Mouse (Mus musculus): ENCODE data around the gene Tfpt.
A peak's percentile ranks its signal among the peaks of the same experiment; 100 is the strongest.
"Not testable (repeated sequence)": the region's sequence is repeated elsewhere in the genome, so short reads cannot be mapped to it uniquely, and the experiment has no call there.

Tfpt gene

GRCm38 (mm10) chr7:3616389-3617241 lies 13.1 kb downstream of the Tfpt start:
- no peak for DNase-seq

- no peak for DNase-seq
Measured at GRCm38 (mm10) chr7:3616057-3616388, 13.7 kb downstream of the Tfpt start, which contains the start of gene Oscar. Gene Oscar, minus strand, starts transcription at chr7:3616157.

GRCm38 (mm10) chr7:3614021-3614420 lies 15.7 kb downstream of the Tfpt start:
- no peak for DNase-seq

GRCm38 (mm10) chr7:3611006-3611405 lies 18.7 kb downstream of the Tfpt start:
- no peak for DNase-seq

GRCm38 (mm10) chr7:3610437-3610836 lies 19.3 kb downstream of the Tfpt start:
- no peak for DNase-seq

- DNase-seq, result peak; percentile 57
Measured at GRCm38 (mm10) chr7:3609082-3609481, 20.6 kb downstream of the Tfpt start.

GRCm38 (mm10) chr7:3608668-3609067 lies 21.1 kb downstream of the Tfpt start:
- DNase-seq, result no peak

GRCm38 (mm10) chr7:3607391-3607790 lies 22.3 kb downstream of the Tfpt start:
- no peak for DNase-seq

- peak; percentile 52 for DNase-seq
Measured at GRCm38 (mm10) chr7:3606798-3607197, 22.9 kb downstream of the Tfpt start.

GRCm38 (mm10) chr7:3601119-3601518 lies 28.6 kb downstream of the Tfpt start:
- DNase-seq, result peak; percentile 81

GRCm38 (mm10) chr7:3597755-3598154 lies 32.0 kb downstream of the Tfpt start:
- DNase-seq, result not testable (repeated sequence)

GRCm38 (mm10) chr7:3595146-3595545 lies 34.6 kb downstream of the Tfpt start:
- peak; percentile 32 for DNase-seq

- no peak for DNase-seq
Measured at GRCm38 (mm10) chr7:3594686-3595085, 35.0 kb downstream of the Tfpt start.

- no peak for DNase-seq
Measured at GRCm38 (mm10) chr7:3593855-3594254, 35.9 kb downstream of the Tfpt start.

- no peak for DNase-seq
Measured at GRCm38 (mm10) chr7:3591534-3591933, 38.2 kb downstream of the Tfpt start.

- DNase-seq, result no peak
Measured at GRCm38 (mm10) chr7:3590550-3590949, 39.2 kb downstream of the Tfpt start.

GRCm38 (mm10) chr7:3587292-3587691 lies 42.4 kb downstream of the Tfpt start:
- DNase-seq, result no peak

GRCm38 (mm10) chr7:3586255-3586654 lies 43.5 kb downstream of the Tfpt start:
- DNase-seq, result no peak

GRCm38 (mm10) chr7:3585763-3586162 lies 44.0 kb downstream of the Tfpt start:
- no peak for DNase-seq

GRCm38 (mm10) chr7:3580029-3580428 lies 49.7 kb downstream of the Tfpt start:
- no peak for DNase-seq

- no peak for DNase-seq
Measured at GRCm38 (mm10) chr7:3578952-3579546, 50.7 kb downstream of the Tfpt start.

GRCm38 (mm10) chr7:3578196-3578595 lies 51.5 kb downstream of the Tfpt start:
- DNase-seq, result no peak

GRCm38 (mm10) chr7:3576354-3577124 lies 53.2 kb downstream of the Tfpt start:
- DNase-seq, result no peak

- DNase-seq, result no peak
Measured at GRCm38 (mm10) chr7:3574216-3574615, 55.5 kb downstream of the Tfpt start.
